Mouse (Mus musculus) left cerebral cortex, adult 18-20 months (tissue): ENCODE results near the gene Abcc5. TPM values are rescaled to one million over a fixed set of nuclear protein-coding genes. Genes with fewer than 3 reads are reported as not detected.

Experiments
- total RNA-seq, 2 experiments: library from RNA; stranded (reverse); gene quantifications; 2 replicates each; pipeline ENCODE4 v1.2.3; 2021

Abcc5 gene
- total RNA-seq, 2 experiments from 2014 or later, result 208 to 216 TPM

Other genes starting within 250 kb of the Abcc5 start
- gene Map6d1, start 185.0 kb downstream of the Abcc5 start, total RNA-seq, result 10 to 100 TPM; 34.4 to 39.4 TPM
- 10 to 100 TPM; 47.9 to 53.6 TPM for gene Parl, start 124.0 kb downstream of the Abcc5 start, total RNA-seq
- not detected for gene Cyp2ab1, start 101.0 kb downstream of the Abcc5 start, total RNA-seq
- 10 to 100 TPM; 55.8 to 65.4 TPM for gene Eif2b5, start 72.4 kb upstream of the Abcc5 start, total RNA-seq
- 10 to 100 TPM; 57.0 to 57.5 TPM for gene Dvl3, start 90.6 kb upstream of the Abcc5 start, total RNA-seq
- 100 to 1,000 TPM; 826 to 873 TPM for gene Ap2m1, start 109.1 kb upstream of the Abcc5 start, total RNA-seq
- gene Abcf3, start 122.2 kb upstream of the Abcc5 start, total RNA-seq, result 100 to 1,000 TPM; 100 to 120 TPM
- 10 to 100 TPM; 50.1 to 62.9 TPM for gene Vwa5b2, start 163.1 kb upstream of the Abcc5 start, total RNA-seq
- gene Eef1akmt4, start 185.2 kb upstream of the Abcc5 start, total RNA-seq, result 1 to 10 TPM; 1.9 to 2.9 TPM
- not detected for gene Gm49333, start 185.2 kb upstream of the Abcc5 start, total RNA-seq
- 10 to 100 TPM; 11.7 to 13.4 TPM for gene Alg3, start 185.3 kb upstream of the Abcc5 start, total RNA-seq
- 100 to 1,000 TPM; 189 to 201 TPM for gene Camk2n2, start 194.9 kb upstream of the Abcc5 start, total RNA-seq
- gene Ece2, start 203.4 kb upstream of the Abcc5 start, total RNA-seq, result 10 to 100 TPM; 23.7 to 27.6 TPM
- gene Psmd2, start 225.3 kb upstream of the Abcc5 start, total RNA-seq, result 100 to 1,000 TPM; 223 to 226 TPM
- 100 to 1,000 TPM; 262 to 265 TPM for gene Eif4g1, start 241.9 kb upstream of the Abcc5 start, total RNA-seq